Mouse (Mus musculus): Measurements from ENCODE around the gene Gm21304. TPM values are rescaled to one million over a fixed set of nuclear protein-coding genes. Genes with fewer than 3 reads are reported as not detected.

Gene Gm21304
- polyA plus RNA-seq, 1 experiment from 2014 or later: not detected

Other genes starting within 250 kb of the Gm21304 start
- gene Gm21293, start 25.5 kb upstream of the Gm21304 start, polyA plus RNA-seq (2016; fragmentation: Nextera tagmentation; extraction: Ambion mirVana): not detected in 2 replicates
- gene Gm6763, start 17.0 kb upstream of the Gm21304 start, polyA plus RNA-seq (2016; fragmentation: Nextera tagmentation; extraction: Ambion mirVana): not detected in 2 replicates
- not detected in 2 replicates for gene Gm8764, start 8.5 kb upstream of the Gm21304 start, polyA plus RNA-seq (2016; fragmentation: Nextera tagmentation; extraction: Ambion mirVana)
- gene Gm21312, start 8.5 kb downstream of the Gm21304 start, polyA plus RNA-seq (2016; fragmentation: Nextera tagmentation; extraction: Ambion mirVana): not detected in 2 replicates
- gene Gm20765, start 17.0 kb downstream of the Gm21304 start, polyA plus RNA-seq (2016; fragmentation: Nextera tagmentation; extraction: Ambion mirVana): not detected in 2 replicates
- not detected in 2 replicates for gene Gm4340, start 25.5 kb downstream of the Gm21304 start, polyA plus RNA-seq (2016; fragmentation: Nextera tagmentation; extraction: Ambion mirVana)

All from midbrain, embryonic 12.5 days (tissue).